ENCODE assay signal across 8 mouse cellular contexts in the genomic region with DNA sequence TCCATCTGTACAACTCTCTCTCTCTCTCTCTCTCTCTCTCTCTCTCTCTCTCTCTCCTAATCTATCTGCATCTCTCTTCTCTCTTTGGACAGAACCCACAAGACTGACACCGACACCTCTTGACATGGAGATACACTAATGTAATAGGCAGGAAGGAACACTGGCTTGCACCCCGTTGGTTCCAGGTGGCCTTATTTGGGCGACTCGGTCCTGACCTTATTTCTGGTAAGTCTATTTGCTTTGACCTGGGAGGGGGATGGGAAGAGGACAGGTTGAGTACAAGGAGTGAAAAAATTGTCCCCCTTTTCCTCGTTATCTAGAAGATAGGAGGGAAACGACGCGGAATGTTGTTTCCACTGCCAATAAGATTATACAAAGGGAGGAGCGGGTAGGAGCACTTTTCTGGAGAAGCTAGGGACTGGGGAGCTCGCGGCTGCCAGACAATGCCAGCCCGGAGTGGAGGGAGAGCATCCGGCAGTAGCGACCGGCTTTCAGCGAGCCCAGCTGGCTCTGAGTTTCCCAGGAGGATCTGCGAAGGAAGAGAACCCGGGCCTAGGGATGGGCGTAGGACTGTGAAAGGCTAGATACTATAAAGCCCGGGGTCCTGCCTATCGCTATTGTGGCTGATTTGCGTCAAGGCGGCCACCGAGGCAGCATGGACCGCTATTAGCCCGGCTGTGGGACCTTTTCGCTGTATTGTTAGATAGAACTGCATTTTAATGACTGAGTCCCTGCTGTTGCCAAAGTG. TPM values are rescaled to one million over a fixed set of nuclear protein-coding genes. Genes with fewer than 3 reads are reported as not detected.
DNase-seq lines count a peak whose midpoint lies in the region; ATAC-seq and TF ChIP-seq lines count a peak whose summit lies in the region.

No protein-coding gene starts in this region.

- peak overlapping the region; percentile 48 for H3K4me2 ChIP-seq in heart, embryonic 13.5 days

- peaks cover 98% of the 10 kb centered on the region for H3K27me3 ChIP-seq in heart, embryonic 13.5 days (replicated peaks)

- no peaks in the 10 kb centered on the region for H3K9me3 ChIP-seq in heart, embryonic 13.5 days

- no peak for ATAC-seq in heart, embryonic 13.5 days (ENCODE audit: extremely low read depth, insufficient number of reproducible peaks, low FRiP score, low TSS enrichment)
- no peak for ATAC-seq in megakaryocyte-erythroid progenitor cell, adult 5-6 weeks (replicated peaks; ENCODE audit: low FRiP score, low TSS enrichment, poor library complexity, severe bottlenecking)
- ATAC-seq in megakaryocyte progenitor cell, adult 5-6 weeks (replicated peaks; ENCODE audit: poor library complexity) = no peak

- H3K4me3 ChIP-seq in left cerebral cortex, adult 2 months = peak overlapping the region; percentile 56
- peak overlapping the region; percentile 23 for H3K4me3 ChIP-seq in heart, embryonic 13.5 days

- under 1% methylated on average over 27 of the region's 27 CpGs for WGBS in heart, embryonic 13.5 days

- peaks cover 33% of the 10 kb centered on the region for H3K4me1 ChIP-seq in heart, embryonic 13.5 days

- intact Hi-C loops in left cerebral cortex, adult 2 months (cut with DNase I) = loop anchor here (10.0 kb wide), 1 partner anchor 536 kb away; no protein-coding TSS in a partner anchor

- no peak for DNase-seq in left cerebral cortex, adult 2 months (ENCODE audit: extremely low spot score in 1 of 2, low spot score in 2 of 2)
- no peak for DNase-seq in left cerebral cortex, adult 11 months (ENCODE audit: low spot score)
- DNase-seq in cerebellum, adult 9-11 months = peak; percentile 79
- DNase-seq in lung, postnatal 4 days = peak; percentile 35 to 38
- no peak for DNase-seq in c-Kit-positive CD71-positive TER-119-positive erythroid progenitor cells, embryonic 14.5 days (ENCODE audit: low spot score)

- H3K36me3 ChIP-seq in heart, embryonic 13.5 days = no peaks in the 10 kb centered on the region

- no peak overlapping the region for H3K9ac ChIP-seq in heart, embryonic 13.5 days

- TF ChIP-seq CTCF in left cerebral cortex, adult 2 months (IDR thresholded peaks at IDR 0.05) = no peak

- peak overlapping the region; percentile 91 for H3K27ac ChIP-seq in left cerebral cortex, adult 2 months
- no peak overlapping the region for H3K27ac ChIP-seq in heart, embryonic 13.5 days (replicated peaks)

RNA-seq across cellular contexts. Expression of gene Prdm8, which starts 14.1 kb away (rescaled TPM):
- 10 to 100 TPM; 35.0 to 36.3 TPM for total RNA-seq in left cerebral cortex, adult 2 months (2021)
- polyA plus RNA-seq in heart, embryonic 13.5 days (2015; fragmentation: Nextera tagmentation; extraction: Ambion mirVana) = 0.05 and 0.08 TPM in 2 replicates
- not detected in 2 replicates for total RNA-seq in megakaryocyte-erythroid progenitor cell, adult 5-6 weeks (2014; fragmentation: Nextera tagmentation)
- not detected in 2 replicates for total RNA-seq in megakaryocyte-erythroid progenitor cell, adult 5-6 weeks (2017)
- total RNA-seq in megakaryocyte progenitor cell, adult 5-6 weeks (2015) = not detected in 2 replicates
- not detected in 2 replicates for total RNA-seq in megakaryocyte progenitor cell, adult 5-6 weeks (2017)

Comparison
In these comparisons a context has a peak if more than half of its experiments do, and no peak if none do; other contexts are left out.
1. DNase-seq: peak in cerebellum, adult 9-11 months (single experiment) and lung, postnatal 4 days (2 of 2); none in left cerebral cortex, adult 2 months (0 of 2), left cerebral cortex, adult 11 months (single experiment) and c-Kit-positive CD71-positive TER-119-positive erythroid progenitor cells, embryonic 14.5 days (single experiment).
2. RNA of gene Prdm8, which starts 14.1 kb away (total RNA-seq): 35.0 to 36.3 TPM in left cerebral cortex, adult 2 months; not detected in megakaryocyte-erythroid progenitor cell, adult 5-6 weeks and not detected in megakaryocyte progenitor cell, adult 5-6 weeks; every median in the first group is over 10 times any median in the second.